Mouse (Mus musculus) liver, embryonic 18 days (tissue): ENCODE results near the gene Lrrc45. TPM values are rescaled to one million over a fixed set of nuclear protein-coding genes. Genes with fewer than 3 reads are reported as not detected.

Experiments used
- polyA plus RNA-seq: library from polyadenylated mRNA; depleted of rRNA; stranded (reverse); fragments of >200 nt; gene quantifications from 2 replicates; pipeline ENCODE4 v1.2.3, GENCODE M21; 2012; rRNA removed

The Lrrc45 gene
- 7.4 and 8.9 TPM in 2 replicates for polyA plus RNA-seq

GRCm38 (mm10) chr11:120713580-120714518, at the start of gene Lrrc45, which contains the start of gene Cenpx:
Gene Lrrc45, plus strand, starts transcription at chr11:120713925.
Gene Cenpx, minus strand, starts transcription at chr11:120713738.

DNA sequence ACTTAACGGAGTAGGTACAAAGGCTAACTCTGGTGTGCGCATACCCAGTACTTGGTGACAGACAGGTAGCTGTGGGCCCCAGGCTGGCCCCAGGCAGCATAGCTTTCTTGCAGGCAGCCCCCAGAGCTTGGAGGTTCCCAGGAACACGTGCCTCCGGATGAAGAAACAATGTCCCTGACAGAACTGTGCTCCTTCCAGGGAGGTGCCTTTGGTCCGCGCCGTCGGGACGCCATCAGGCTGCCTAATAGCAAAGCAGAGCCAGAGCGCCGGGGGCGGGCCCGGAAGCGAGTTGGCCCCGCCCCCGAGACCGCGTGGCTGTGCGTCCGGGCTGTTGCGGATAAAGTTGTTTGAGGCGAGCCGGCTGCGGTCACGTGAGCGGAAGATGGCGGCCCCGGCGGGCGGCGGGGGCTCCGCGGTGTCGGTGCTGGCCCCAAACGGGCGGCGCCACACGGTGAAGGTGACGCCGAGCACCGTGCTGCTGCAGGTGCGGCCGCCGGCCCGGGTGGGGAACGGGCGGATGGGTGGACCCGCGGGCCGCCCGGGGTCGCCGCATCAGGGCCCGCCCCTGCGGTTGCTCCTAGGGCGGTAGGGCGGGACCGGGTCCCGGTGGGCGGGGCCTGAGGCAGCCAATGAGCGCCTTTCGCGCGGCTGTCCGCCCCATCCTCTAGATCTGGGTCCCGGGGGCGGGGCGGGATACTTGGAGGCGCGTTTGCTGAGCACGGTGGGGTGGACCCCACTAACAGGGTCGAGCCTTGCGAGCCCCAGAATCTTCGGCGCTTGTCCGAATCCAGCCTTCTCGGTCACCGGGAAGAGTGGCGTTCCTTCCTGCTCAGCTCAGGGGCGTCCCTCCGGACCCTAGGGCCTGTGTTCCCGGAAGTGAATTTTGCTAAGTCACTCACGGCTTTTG, 40.8 kb upstream of the Lrrc45 start, which contains the start of gene Aspscr1:
TSS of gene Aspscr1 (plus strand) at position 287 of the 907 bp plus-strand sequence.

GRCm38 (mm10) chr11:120721124-120722066, 7.7 kb downstream of the Lrrc45 start, which contains the start of gene Rac3:
Gene Rac3, plus strand, starts transcription at chr11:120721470.

DNA sequence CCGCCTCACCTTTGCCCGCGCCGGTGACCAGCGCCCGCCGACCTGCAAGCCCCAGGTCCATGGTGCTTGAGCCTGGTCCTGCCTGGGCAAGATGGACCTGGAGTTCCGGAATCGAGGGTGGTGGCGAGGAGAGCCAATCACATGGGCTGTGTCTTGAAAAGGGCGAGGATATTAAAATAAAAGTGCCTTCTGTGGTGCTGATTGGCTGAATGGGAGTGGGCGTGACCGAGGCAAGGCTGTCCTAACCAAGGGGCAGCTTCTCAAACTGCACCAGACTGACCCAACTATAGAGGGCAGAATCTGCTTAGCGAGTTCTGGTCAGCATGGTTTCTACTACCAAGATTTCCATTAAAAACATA, 13.4 kb downstream of the Lrrc45 start, which contains the start of gene Dcxr:
TSS of gene Dcxr (minus strand) at position 113 of the 359 bp plus-strand sequence.

GRCm38 (mm10) chr11:120731858-120732680, 18.3 kb downstream of the Lrrc45 start, which contains the start of gene Cbr2:
Gene Cbr2, minus strand, starts transcription at chr11:120732114.

GRCm38 (mm10) chr11:120762672-120763041, 48.9 kb downstream of the Lrrc45 start, which contains the start of gene Hmga1b:
Gene Hmga1b, plus strand, starts transcription at chr11:120762794.

Other genes with a start within 250 kb of the Lrrc45 start
- 11.1 and 11.7 TPM in 2 replicates for gene Arl16, start 246.3 kb upstream of the Lrrc45 start, polyA plus RNA-seq
- gene Mrpl12, start 229.3 kb upstream of the Lrrc45 start, polyA plus RNA-seq: 72.1 and 77.6 TPM in 2 replicates
- gene Slc25a10, start 222.1 kb upstream of the Lrrc45 start, polyA plus RNA-seq: 30.6 and 30.7 TPM in 2 replicates
- 49.1 and 58.0 TPM in 2 replicates for gene Gcgr, start 183.2 kb upstream of the Lrrc45 start, polyA plus RNA-seq
- 41.8 and 45.5 TPM in 2 replicates for gene Mcrip1, start 164.2 kb upstream of the Lrrc45 start, polyA plus RNA-seq
- not detected in 2 replicates for gene Ppp1r27, start 162.8 kb upstream of the Lrrc45 start, polyA plus RNA-seq
- gene P4hb, start 140.7 kb upstream of the Lrrc45 start, polyA plus RNA-seq: 432 and 494 TPM in 2 replicates
- 142 and 152 TPM in 2 replicates for gene Arhgdia, start 132.3 kb upstream of the Lrrc45 start, polyA plus RNA-seq
- 49.6 and 60.6 TPM in 2 replicates for gene Alyref, start 115.6 kb upstream of the Lrrc45 start, polyA plus RNA-seq
- 34.4 and 36.3 TPM in 2 replicates for gene Anapc11, start 115.5 kb upstream of the Lrrc45 start, polyA plus RNA-seq
- gene Npb, start 105.4 kb upstream of the Lrrc45 start, polyA plus RNA-seq: 4.7 TPM in 2 replicates
- 389 and 419 TPM in 2 replicates for gene Pcyt2, start 96.0 kb upstream of the Lrrc45 start, polyA plus RNA-seq
- 30.4 and 32.8 TPM in 2 replicates for gene Sirt7, start 88.7 kb upstream of the Lrrc45 start, polyA plus RNA-seq
- gene Mafg, start 80.3 kb upstream of the Lrrc45 start, polyA plus RNA-seq: 28.0 and 31.0 TPM in 2 replicates
- gene Pycr1, start 70.2 kb upstream of the Lrrc45 start, polyA plus RNA-seq: 6.9 and 7.8 TPM in 2 replicates
- 0.19 and 0.43 TPM in 2 replicates for gene Myadml2, start 65.8 kb upstream of the Lrrc45 start, polyA plus RNA-seq
- 0.25 and 0.26 TPM in 2 replicates for gene Notum, start 52.8 kb upstream of the Lrrc45 start, polyA plus RNA-seq
- 23.8 and 25.4 TPM in 2 replicates for gene Aspscr1, start 41.0 kb upstream of the Lrrc45 start, polyA plus RNA-seq
- gene Cenpx, start 187 bp upstream of the Lrrc45 start, polyA plus RNA-seq: 54.1 and 60.7 TPM in 2 replicates
- 1.2 and 1.7 TPM in 2 replicates for gene Rac3, start 7.5 kb downstream of the Lrrc45 start, polyA plus RNA-seq
- 42.2 and 46.5 TPM in 2 replicates for gene Dcxr, start 13.4 kb downstream of the Lrrc45 start, polyA plus RNA-seq
- 0.03 and 0.24 TPM in 2 replicates for gene Cbr2, start 18.2 kb downstream of the Lrrc45 start, polyA plus RNA-seq
- gene Hmga1b, start 48.9 kb downstream of the Lrrc45 start, polyA plus RNA-seq: 1.1 TPM in 2 replicates
- 5.5 and 6.7 TPM in 2 replicates for gene Rfng, start 70.3 kb downstream of the Lrrc45 start, polyA plus RNA-seq
- 49.2 and 50.9 TPM in 2 replicates for gene Gps1, start 70.3 kb downstream of the Lrrc45 start, polyA plus RNA-seq
- gene Dus1l, start 82.5 kb downstream of the Lrrc45 start, polyA plus RNA-seq: 25.6 and 27.9 TPM in 2 replicates
- gene Fasn, start 110.6 kb downstream of the Lrrc45 start, polyA plus RNA-seq: 99.0 and 126 TPM in 2 replicates
- 1.3 and 1.6 TPM in 2 replicates for gene Ccdc57, start 218.9 kb downstream of the Lrrc45 start, polyA plus RNA-seq
- gene Slc16a3, start 234.6 kb downstream of the Lrrc45 start, polyA plus RNA-seq: 22.8 and 24.2 TPM in 2 replicates